Mouse (Mus musculus) gastrocnemius, postnatal 36 days (tissue): ENCODE measurements around the gene Hnrnph1. TPM values are rescaled to one million over a fixed set of nuclear protein-coding genes. Genes with fewer than 3 reads are reported as not detected.

Experiments used
- microRNA-seq, 2 experiments: library from miRNA; unstranded; fragments of <30 nt; microRNA quantifications; one replicate each; pipeline ENCODE4 v1.2.0; 2021
- total RNA-seq, 2 experiments: library from RNA; stranded (reverse); gene quantifications; 2 replicates each; pipeline ENCODE4 v1.2.3; 2021

The Hnrnph1 gene
- total RNA-seq, 2 experiments from 2014 or later = 73.4 to 85.8 TPM

Small RNA genes lying within 50 kb of the gene (microRNA-seq; reads per million reads assigned to microRNA genes)
- gene Mir804 = 0 reads per million in 2 experiments

Other genes starting within 250 kb of the Hnrnph1 start
- 10 to 100 TPM; 24.1 to 24.5 TPM for gene Tbc1d9b, start 245.6 kb upstream of the Hnrnph1 start, total RNA-seq
- 1 to 10 TPM; 2.4 to 2.6 TPM for gene Mrnip, start 202.5 kb upstream of the Hnrnph1 start, total RNA-seq
- 100 to 1,000 TPM; 421 to 471 TPM for gene Sqstm1, start 166.2 kb upstream of the Hnrnph1 start, total RNA-seq
- 10 to 100 TPM; 35.7 to 35.8 TPM for gene Mgat4b, start 166.1 kb upstream of the Hnrnph1 start, total RNA-seq
- gene Ltc4s, start 138.4 kb upstream of the Hnrnph1 start, total RNA-seq = 1 to 10 TPM; 1.4 to 1.9 TPM
- 1 to 10 TPM; 4.8 to 6.3 TPM for gene Maml1, start 84.7 kb upstream of the Hnrnph1 start, total RNA-seq
- 100 to 1,000 TPM in 1 of 2 experiments, 10 to 100 TPM in 1; 76.4 to 103 TPM for gene Canx, start 51.3 kb upstream of the Hnrnph1 start, total RNA-seq
- gene Cby3, start 22.5 kb upstream of the Hnrnph1 start, total RNA-seq = not detected
- gene Rufy1, start 54.1 kb downstream of the Hnrnph1 start, total RNA-seq = 10 to 100 TPM; 19.5 to 21.6 TPM
- 10 to 100 TPM; 10.4 to 12.4 TPM for gene Adamts2, start 225.1 kb downstream of the Hnrnph1 start, total RNA-seq